Mouse (Mus musculus) testis, adult 2 months (tissue): ENCODE data around the gene Suco.

Experiments used
- CTCF ChIP-seq: fragments of 200-500 bp; IDR thresholded peaks from 2 replicates; pipeline ENCODE4 v1.5.1; 2012; ENCODE audit warnings: low read depth, mild to moderate bottlenecking, inconsistent platforms, low read length, moderate library complexity; ENCODE audit not compliant: control insufficient read depth, insufficient read depth, insufficient replicate concordance
- POLR2A ChIP-seq: fragments of 200-500 bp; IDR thresholded peaks from 2 replicates; pipeline ENCODE4 v1.6.1; 2012; ENCODE audit warnings: low read depth, mild to moderate bottlenecking, inconsistent platforms, low read length, moderate library complexity; ENCODE audit not compliant: control insufficient read depth

DNA sequence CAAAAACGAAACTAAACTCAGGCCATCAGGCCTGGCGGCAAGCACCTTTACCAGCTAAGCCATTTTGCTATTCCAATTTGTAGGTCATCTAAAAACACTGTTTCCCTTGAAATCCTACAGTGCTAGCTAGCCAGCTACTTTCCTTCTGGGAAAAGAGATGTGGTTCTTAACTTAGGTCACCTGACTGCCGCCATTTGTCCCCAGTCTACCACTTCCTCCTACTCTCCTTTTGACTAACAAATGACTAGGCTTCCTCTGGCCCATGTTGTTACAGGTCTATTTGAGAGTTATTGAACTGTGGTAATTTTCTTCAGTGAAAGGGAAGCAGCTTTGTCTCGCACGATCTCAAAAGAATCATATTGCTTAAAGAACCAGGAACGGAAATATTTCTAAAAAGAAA, 45.4 kb upstream of the Suco start:
- TF ChIP-seq CTCF (no peak), POLR2A (no peak)
